Mouse (Mus musculus): ENCODE measurements around the gene Tbcd.
"Not testable (repeated sequence)": the region's sequence is repeated elsewhere in the genome, so short reads cannot be mapped to it uniquely, and the experiment has no call there.

The Tbcd gene

GRCm38 (mm10) chr11:121653631-121654030, 201.9 kb downstream of the Tbcd start:
- DNase-seq (ENCODE audit: low spot score): no peak

GRCm38 (mm10) chr11:121654406-121654945, 202.7 kb downstream of the Tbcd start:
- no peak for DNase-seq (ENCODE audit: low spot score)

- DNase-seq (ENCODE audit: low spot score): no peak
These were observed 203.5 kb downstream of the Tbcd start for GRCm38 (mm10) chr11:121655166-121655806.

GRCm38 (mm10) chr11:121655807-121656511, 204.2 kb downstream of the Tbcd start:
- DNase-seq (ENCODE audit: low spot score): no peak

- DNase-seq (ENCODE audit: low spot score): no peak
These were observed 206.4 kb downstream of the Tbcd start for GRCm38 (mm10) chr11:121658151-121658550.

- DNase-seq (ENCODE audit: low spot score): not testable (repeated sequence)
These were observed 208.9 kb downstream of the Tbcd start for GRCm38 (mm10) chr11:121660604-121661003.

- DNase-seq (ENCODE audit: low spot score): no peak
These were observed 209.4 kb downstream of the Tbcd start for GRCm38 (mm10) chr11:121661116-121661515.

All from urinary bladder, postnatal 10 days (tissue).